Mouse (Mus musculus) hindbrain, embryonic 16.5 days (tissue): Measurements from ENCODE around the gene Ep300. TPM values are rescaled to one million over a fixed set of nuclear protein-coding genes. Genes with fewer than 3 reads are reported as not detected.

Experiments
- microRNA-seq: library from miRNA; unstranded; fragments of <30 nt; microRNA quantifications from one replicate; pipeline ENCODE4, GENCODE M21; 2017
- polyA plus RNA-seq: library from polyadenylated mRNA; unstranded; fragments of >200 nt; fragmentation: Nextera tagmentation; extraction: Ambion mirVana; gene quantifications from 2 replicates; pipeline ENCODE4 v1.2.1, GENCODE M21; 2015

Gene Ep300
- polyA plus RNA-seq, 1 experiment from 2014 or later, result 17.3 TPM

Small RNAs within 50 kb of the gene (microRNA-seq; reads per million reads assigned to microRNA genes)
- gene Gm23880, result not detected

Other genes with a start within 250 kb of the Ep300 start
- gene Slc25a17, start 224.5 kb upstream of the Ep300 start, polyA plus RNA-seq, result 131 and 133 TPM in 2 replicates
- gene St13, start 185.3 kb upstream of the Ep300 start, polyA plus RNA-seq, result 200 and 211 TPM in 2 replicates
- gene Xpnpep3, start 185.2 kb upstream of the Ep300 start, polyA plus RNA-seq, result 8.3 and 10.6 TPM in 2 replicates
- gene Dnajb7, start 177.1 kb upstream of the Ep300 start, polyA plus RNA-seq, result 0.95 and 1.3 TPM in 2 replicates
- 383 and 395 TPM in 2 replicates for gene Rbx1, start 119.1 kb upstream of the Ep300 start, polyA plus RNA-seq
- gene L3mbtl2, start 78.5 kb downstream of the Ep300 start, polyA plus RNA-seq, result 30.3 and 32.9 TPM in 2 replicates
- 39.2 and 42.2 TPM in 2 replicates for gene Chadl, start 111.9 kb downstream of the Ep300 start, polyA plus RNA-seq
- gene Zc3h7b, start 159.7 kb downstream of the Ep300 start, polyA plus RNA-seq, result 39.3 and 49.6 TPM in 2 replicates
- 164 and 165 TPM in 2 replicates for gene Rangap1, start 160.2 kb downstream of the Ep300 start, polyA plus RNA-seq
- 22.9 and 23.1 TPM in 2 replicates for gene Tef, start 217.1 kb downstream of the Ep300 start, polyA plus RNA-seq